Mouse (Mus musculus) Patski (cell line): Measurements from ENCODE around the gene Cyb5d1. TPM values are rescaled to one million over a fixed set of nuclear protein-coding genes. Genes with fewer than 3 reads are reported as not detected.
"Not testable (repeated sequence)": the region's sequence is repeated elsewhere in the genome, so short reads cannot be mapped to it uniquely, and the experiment has no call there.

Experiments used
- ATAC-seq: fragments of 100-300 bp; one replicate; pipeline ENCODE4 v1.8.0; 2021
- CTCF ChIA-PET: fragments of 350-600 bp; sonication (Branson Sonifier 250); formaldehyde crosslinking; loops from one replicate; lab custom pipeline; 2022; ENCODE audit warnings: inconsistent platforms; lab: Charles Lee
- POLR2A ChIA-PET: fragments of 350-600 bp; sonication (Branson Sonifier 250); formaldehyde crosslinking; loops from one replicate; lab custom pipeline; 2022; ENCODE audit warnings: antibody characterized with exemption, inconsistent platforms; lab: Charles Lee
- DNase-seq: peaks from one replicate; pipeline ENCODE4 v3.0.0-alpha.2; 2011; ENCODE audit warnings: low read depth, low spot score
- H3K27me3 ChIP-seq: fragments of 371-371 bp; one replicate; pipeline ENCODE4 v1.5.1; 2021
- CTCF ChIP-seq: fragments of 100-300 bp; IDR thresholded peaks from one replicate; pipeline ENCODE4 v1.5.1; 2021
- in situ Hi-C: fragments of 300-500 bp; cut with MboI; formaldehyde crosslinking; loops from 3 replicates; pipeline ENCODE4 v1.11.1; 2018; ENCODE audit warnings: low pct_unique_long_range_greater_than_20kb, mixed read lengths
- polyA plus RNA-seq: library from polyadenylated mRNA; unstranded; gene quantifications from one replicate; pipeline ENCODE4 v1.2.3, GENCODE M21; 2021

Cyb5d1 gene
- polyA plus RNA-seq, 1 experiment from 2014 or later: 28.1 TPM

GRCm38 (mm10) chr11:69399201-69400082 lies 4.0 kb upstream of the Cyb5d1 start:
- in situ Hi-C loops: loop anchor here (25.0 kb wide), 1 partner anchor 588 kb away; the partner anchor contains the start of genes Ctdnep1, Elp5, Gabarap and Phf23
- CTCF ChIA-PET: no interaction called here
- DNase-seq (no peak), ATAC-seq (no peak)
- no peaks in the 10 kb centered on the region for H3K27me3 ChIP-seq
- POLR2A ChIA-PET: interaction anchor here (1.0 to 1.2 kb wide), 2 partner anchors 18 to 27 kb away, joined by 3 read pairs; no protein-coding TSS in a partner anchor
- no peak for TF ChIP-seq CTCF

GRCm38 (mm10) chr11:69398486-69399200 lies 3.2 kb upstream of the Cyb5d1 start:
- H3K27me3 ChIP-seq: no peaks in the 10 kb centered on the region
- in situ Hi-C loops: no loop called here
- POLR2A ChIA-PET: interaction anchor here (0.7 to 1.0 kb wide), 3 partner anchors 9 to 115 kb away, joined by 3 to 5 read pairs (median 4); no protein-coding TSS in a partner anchor
- CTCF ChIA-PET: no interaction called here
- no peak for TF ChIP-seq CTCF
- no peak for DNase-seq
- no peak for ATAC-seq

DNA sequence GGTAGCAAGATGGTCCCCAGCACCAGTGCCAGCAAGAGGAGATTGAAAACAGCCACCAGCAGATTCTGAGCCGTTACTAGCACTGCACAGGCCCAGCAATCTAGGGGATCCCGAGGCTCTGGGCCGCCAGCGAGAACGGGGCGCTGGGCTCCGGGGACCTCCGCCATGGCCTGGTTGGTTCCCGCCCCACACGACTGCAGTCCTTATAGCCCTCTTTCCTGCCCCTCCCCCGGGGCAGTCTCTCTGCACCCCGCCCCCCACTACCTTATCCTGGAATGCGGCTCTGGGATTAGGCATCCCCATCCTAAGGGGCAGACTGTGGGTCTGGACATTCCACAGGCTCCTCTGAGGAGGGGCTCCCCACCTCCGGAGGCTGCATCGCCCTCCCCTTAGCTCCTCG lies 2.6 kb upstream of the Cyb5d1 start, which contains the start of gene Tmem88:
TSS of gene Tmem88 (minus strand) at position 176 of the 400 bp plus-strand sequence.
- CTCF ChIA-PET: no interaction called here
- no peaks in the 10 kb centered on the region for H3K27me3 ChIP-seq
- DNase-seq: no peak
- POLR2A ChIA-PET: interaction anchor here (0.7 to 1.3 kb wide), 4 partner anchors 10 to 115 kb away, joined by 3 to 5 read pairs (median 4); no protein-coding TSS in a partner anchor
- in situ Hi-C loops: no loop called here
- ATAC-seq: no peak
- no peak for TF ChIP-seq CTCF

GRCm38 (mm10) chr11:69397581-69398057 lies 2.2 kb upstream of the Cyb5d1 start:
- no peak for TF ChIP-seq CTCF
- ATAC-seq (no peak), DNase-seq (no peak)
- POLR2A ChIA-PET: interaction anchor here (0.7 to 1.4 kb wide), 4 partner anchors 10 to 116 kb away, joined by 4 to 5 read pairs (median 4); no protein-coding TSS in a partner anchor
- CTCF ChIA-PET: interaction anchor here (1.5 kb wide), 1 partner anchor 128 kb away, joined by 4 read pairs; no protein-coding TSS in a partner anchor
- no peaks in the 10 kb centered on the region for H3K27me3 ChIP-seq
- in situ Hi-C loops: no loop called here

DNA sequence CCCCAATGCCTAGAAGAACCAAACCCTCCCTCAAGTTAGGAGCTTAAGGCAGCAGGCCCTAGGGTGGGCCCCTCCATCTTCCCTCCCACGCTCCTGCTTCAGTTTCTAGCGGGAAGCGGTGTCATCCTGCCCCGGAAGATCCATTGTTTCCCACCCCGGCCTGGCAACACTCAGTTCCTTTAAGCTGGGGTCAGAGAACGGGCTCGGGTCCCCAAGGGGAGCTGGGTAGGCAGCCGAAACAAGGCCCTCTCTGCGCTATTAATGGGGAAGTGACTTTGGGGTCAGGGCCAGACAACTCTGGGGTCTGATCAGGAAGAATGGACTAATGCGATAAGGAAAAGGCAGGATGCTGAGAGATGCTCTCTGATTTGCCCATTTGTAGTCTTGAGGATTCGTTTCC lies 1.3 kb upstream of the Cyb5d1 start:
- ATAC-seq: no peak

GRCm38 (mm10) chr11:69395634-69396373 lies 373 bp upstream of the Cyb5d1 start:
- ATAC-seq (peak; percentile 73), DNase-seq (peak; percentile 99)
- in situ Hi-C loops: no loop called here
- ChIA-PET CTCF (interaction anchor here (1.5 kb wide), 1 partner anchor 126 kb away, joined by 4 read pairs; no protein-coding TSS in a partner anchor), POLR2A (interaction anchor here (0.6 to 2.3 kb wide), 7 partner anchors 14 to 134 kb away, joined by 3 to 8 read pairs (median 4); no protein-coding TSS in a partner anchor)
- no peak for TF ChIP-seq CTCF
- no peaks in the 10 kb centered on the region for H3K27me3 ChIP-seq

More for the DNA sequence above, 1.3 kb upstream of the Cyb5d1 start:
- in situ Hi-C loops: no loop called here
- no peak for TF ChIP-seq CTCF
- H3K27me3 ChIP-seq: no peaks in the 10 kb centered on the region
- CTCF ChIA-PET: interaction anchor here (1.5 kb wide), 1 partner anchor 127 kb away, joined by 4 read pairs; no protein-coding TSS in a partner anchor
- no peak for DNase-seq
- POLR2A ChIA-PET: interaction anchor here (1.0 to 1.4 kb wide), 4 partner anchors 13 to 29 kb away, joined by 4 to 5 read pairs (median 4); no protein-coding TSS in a partner anchor

- H3K27me3 ChIP-seq, in situ Hi-C loops, ATAC-seq, DNase-seq: not testable (repeated sequence)
- CTCF ChIA-PET: interaction anchor here (1.2 to 1.6 kb wide), 2 partner anchors 125 to 138 kb away, joined by 4 to 8 read pairs; no protein-coding TSS in a partner anchor
- POLR2A ChIA-PET: interaction anchor here (0.6 to 2.3 kb wide), 8 partner anchors 15 to 166 kb away, joined by 3 to 8 read pairs (median 4); no protein-coding TSS in a partner anchor
These were observed 752 bp downstream of the Cyb5d1 start for GRCm38 (mm10) chr11:69394591-69395167.

DNA sequence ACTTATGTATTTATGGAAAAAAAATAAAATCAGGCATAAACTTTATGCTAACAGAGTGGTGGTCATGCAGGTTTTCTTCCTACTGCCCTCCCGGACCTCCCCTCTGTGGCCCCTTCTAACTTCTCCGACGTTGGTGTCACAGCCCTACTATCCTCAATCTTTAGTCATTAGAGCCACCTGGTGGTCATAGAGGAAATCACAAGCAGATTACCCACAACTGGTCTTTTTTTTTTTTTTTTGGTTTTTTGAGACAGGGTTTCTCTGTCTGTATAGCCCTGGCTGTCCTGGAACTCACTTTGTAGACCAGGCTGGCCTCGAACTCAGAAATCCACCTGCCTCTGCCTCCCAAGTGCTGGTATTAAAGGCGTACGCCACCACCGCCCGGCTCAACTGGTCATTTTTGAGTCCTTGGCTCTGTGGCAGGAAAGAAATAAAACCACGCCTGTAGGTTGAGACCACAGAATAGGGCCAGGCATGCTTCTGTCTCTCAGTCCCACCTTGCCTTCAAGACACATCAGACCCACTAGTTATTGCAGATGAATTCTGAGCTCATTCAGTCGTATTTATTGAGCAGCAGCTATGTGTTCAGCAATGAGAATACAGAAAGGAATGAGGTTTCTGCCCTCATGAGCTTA lies 4.9 kb downstream of the Cyb5d1 start:
- ChIA-PET CTCF (interaction anchor here (1.3 to 1.6 kb wide), 2 partner anchors 119 to 121 kb away, joined by 3 to 11 read pairs; no protein-coding TSS in a partner anchor), POLR2A (no interaction called here)
- in situ Hi-C loops: no loop called here
- no peak for TF ChIP-seq CTCF
- ATAC-seq: no peak
- no peaks in the 10 kb centered on the region for H3K27me3 ChIP-seq
- no peak for DNase-seq
